Mouse (Mus musculus) layer of hippocampus, adult 9-11 months (tissue): Measurements from ENCODE around the gene Shisa9.
"Not testable (repeated sequence)": the region's sequence is repeated elsewhere in the genome, so short reads cannot be mapped to it uniquely, and the experiment has no call there.

Experiments
- DNase-seq: peaks from one replicate; pipeline ENCODE4 v3.0.0; 2022

Shisa9 gene

GRCm38 (mm10) chr16:11983616-11984270, at the start of gene Shisa9:
Gene Shisa9, plus strand, starts transcription at chr16:11984113.
- DNase-seq, result peak; percentile 49

GRCm38 (mm10) chr16:11940477-11940876, 43.4 kb upstream of the Shisa9 start:
- peak; percentile 26 for DNase-seq

GRCm38 (mm10) chr16:11960691-11961090, 23.2 kb upstream of the Shisa9 start:
- DNase-seq, result peak; percentile 37

- no peak for DNase-seq
Measured at GRCm38 (mm10) chr16:11966041-11966440, 17.9 kb upstream of the Shisa9 start.

GRCm38 (mm10) chr16:11966810-11967209, 17.1 kb upstream of the Shisa9 start:
- not testable (repeated sequence) for DNase-seq

- no peak for DNase-seq
Measured at GRCm38 (mm10) chr16:11967579-11967978, 16.3 kb upstream of the Shisa9 start.

GRCm38 (mm10) chr16:11973707-11974106, 10.2 kb upstream of the Shisa9 start:
- DNase-seq, result peak; percentile 41

- no peak for DNase-seq
Measured at GRCm38 (mm10) chr16:11976737-11977136, 7.2 kb upstream of the Shisa9 start.

- peak; percentile 30 for DNase-seq
Measured at GRCm38 (mm10) chr16:11980764-11981163, 3.1 kb upstream of the Shisa9 start.

- peak; percentile 37 for DNase-seq
Measured at GRCm38 (mm10) chr16:11983106-11983615, 752 bp upstream of the Shisa9 start.

- no peak for DNase-seq
Measured at GRCm38 (mm10) chr16:11984271-11984791, 418 bp downstream of the Shisa9 start.

GRCm38 (mm10) chr16:11987056-11987455, 3.1 kb downstream of the Shisa9 start:
- peak; percentile 30 for DNase-seq

GRCm38 (mm10) chr16:12005177-12005576, 21.3 kb downstream of the Shisa9 start:
- DNase-seq, result no peak

- DNase-seq, result no peak
Measured at GRCm38 (mm10) chr16:12010136-12010535, 26.2 kb downstream of the Shisa9 start.

- DNase-seq, result no peak
Measured at GRCm38 (mm10) chr16:12012747-12013146, 28.8 kb downstream of the Shisa9 start.

GRCm38 (mm10) chr16:12014523-12014922, 30.6 kb downstream of the Shisa9 start:
- peak; percentile 47 for DNase-seq

- no peak for DNase-seq
Measured at GRCm38 (mm10) chr16:12017921-12018618, 34.2 kb downstream of the Shisa9 start.

GRCm38 (mm10) chr16:12020103-12020755, 36.3 kb downstream of the Shisa9 start:
- no peak for DNase-seq

- DNase-seq, result no peak
Measured at GRCm38 (mm10) chr16:12032441-12032840, 48.5 kb downstream of the Shisa9 start.

GRCm38 (mm10) chr16:12034868-12035267, 51.0 kb downstream of the Shisa9 start:
- no peak for DNase-seq

- DNase-seq, result no peak
Measured at GRCm38 (mm10) chr16:12035626-12036025, 51.7 kb downstream of the Shisa9 start.

GRCm38 (mm10) chr16:12040935-12041334, 57.0 kb downstream of the Shisa9 start:
- DNase-seq, result peak; percentile 67

GRCm38 (mm10) chr16:12052051-12052450, 68.1 kb downstream of the Shisa9 start:
- no peak for DNase-seq
